Mouse (Mus musculus): Measurements from ENCODE around the gene Mapk1ip1l. TPM values are rescaled to one million over a fixed set of nuclear protein-coding genes. Genes with fewer than 3 reads are reported as not detected.

The Mapk1ip1l gene
- polyA plus RNA-seq, 1 experiment from 2014 or later, result 136 TPM

DNA sequence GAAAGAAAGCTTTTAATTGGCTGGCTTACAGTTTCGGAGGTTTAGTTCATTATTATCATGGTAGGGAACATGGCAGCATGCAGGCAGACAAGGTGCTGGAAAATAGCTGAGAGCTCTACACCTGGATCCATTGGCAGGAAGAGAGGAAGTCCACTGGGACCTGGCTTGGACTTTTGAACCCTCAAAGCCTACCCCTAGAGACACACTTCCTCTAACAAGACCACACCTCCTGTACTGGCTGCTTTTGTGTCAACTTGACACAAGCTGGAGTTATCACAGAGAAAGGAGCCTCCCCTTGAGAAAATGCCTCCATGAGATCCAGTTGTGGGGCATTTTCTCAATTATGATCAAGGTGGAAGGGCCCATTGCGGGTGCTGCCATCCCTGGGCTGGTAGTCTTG is 12.8 kb upstream of the Mapk1ip1l start:
- WGBS, result 97% methylated on average over 2 of the region's 2 CpGs
- no peaks in the 10 kb centered on the region for H3K4me1 ChIP-seq
- DNase-seq (ENCODE audit: low spot score), result no peak
- no peaks in the 10 kb centered on the region for H3K27me3 ChIP-seq (ENCODE audit: low read depth, poor library complexity, severe bottlenecking)
- no peaks in the 10 kb centered on the region for H3K9me3 ChIP-seq (replicated peaks)
- no peak overlapping the region for H3K27ac ChIP-seq
- no peak overlapping the region for H3K4me3 ChIP-seq
- H3K36me3 ChIP-seq, result peaks cover 24% of the 10 kb centered on the region

DNA sequence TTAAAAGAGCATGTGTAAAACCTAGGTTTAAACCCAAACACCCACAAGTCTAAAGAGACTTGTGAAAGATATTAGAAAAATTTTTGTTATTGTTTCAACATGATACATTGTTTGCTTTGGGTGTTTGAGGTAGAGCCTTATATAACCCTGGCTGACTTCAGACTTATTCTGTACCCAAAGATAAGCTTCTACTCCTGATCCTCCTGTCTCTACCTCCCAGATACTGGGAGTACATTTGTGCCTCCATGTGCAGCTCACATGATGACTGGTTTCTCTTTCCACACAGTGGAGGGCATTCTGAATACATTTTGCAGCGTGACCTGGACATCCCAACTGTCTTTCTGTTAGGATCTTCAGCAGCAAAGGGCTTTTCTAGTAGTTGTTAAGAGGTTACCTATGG is 11.9 kb upstream of the Mapk1ip1l start:
- peaks cover 26% of the 10 kb centered on the region for H3K36me3 ChIP-seq
- H3K27ac ChIP-seq, result no peak overlapping the region
- no peak for DNase-seq (ENCODE audit: low spot score)
- H3K27me3 ChIP-seq (ENCODE audit: low read depth, poor library complexity, severe bottlenecking), result no peaks in the 10 kb centered on the region
- H3K4me1 ChIP-seq, result no peaks in the 10 kb centered on the region
- no peak overlapping the region for H3K4me3 ChIP-seq
- no peaks in the 10 kb centered on the region for H3K9me3 ChIP-seq (replicated peaks)
- WGBS, result 95% methylated on average over 1 of the region's 1 CpGs

DNA sequence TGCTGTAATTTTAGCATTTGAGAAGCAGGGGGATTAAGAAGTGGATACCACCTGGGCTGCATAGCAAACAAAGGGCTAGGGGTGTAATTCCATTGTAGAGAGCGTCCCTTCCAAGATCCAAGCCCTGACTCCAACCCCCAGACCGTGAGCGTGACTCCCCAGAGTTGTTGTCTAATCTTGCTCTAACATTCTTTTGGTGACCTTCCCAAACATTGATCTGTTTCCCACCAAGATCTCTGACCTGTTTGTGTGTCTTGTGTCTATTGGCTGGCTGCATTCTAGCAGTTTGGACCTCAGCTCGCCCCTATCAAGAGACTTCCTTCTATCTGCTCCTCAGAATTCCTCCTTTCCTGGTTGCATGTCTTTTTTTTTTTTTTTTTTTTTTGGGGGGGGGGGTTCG is 11.0 kb upstream of the Mapk1ip1l start:
- H3K27ac ChIP-seq, result no peak overlapping the region
- H3K27me3 ChIP-seq (ENCODE audit: low read depth, poor library complexity, severe bottlenecking), result no peaks in the 10 kb centered on the region
- no peak for DNase-seq (ENCODE audit: low spot score)
- H3K4me3 ChIP-seq, result no peak overlapping the region
- H3K4me1 ChIP-seq, result no peaks in the 10 kb centered on the region
- peaks cover 23% of the 10 kb centered on the region for H3K36me3 ChIP-seq
- WGBS, result 91% methylated on average over 5 of the region's 5 CpGs
- no peaks in the 10 kb centered on the region for H3K9me3 ChIP-seq (replicated peaks)

DNA sequence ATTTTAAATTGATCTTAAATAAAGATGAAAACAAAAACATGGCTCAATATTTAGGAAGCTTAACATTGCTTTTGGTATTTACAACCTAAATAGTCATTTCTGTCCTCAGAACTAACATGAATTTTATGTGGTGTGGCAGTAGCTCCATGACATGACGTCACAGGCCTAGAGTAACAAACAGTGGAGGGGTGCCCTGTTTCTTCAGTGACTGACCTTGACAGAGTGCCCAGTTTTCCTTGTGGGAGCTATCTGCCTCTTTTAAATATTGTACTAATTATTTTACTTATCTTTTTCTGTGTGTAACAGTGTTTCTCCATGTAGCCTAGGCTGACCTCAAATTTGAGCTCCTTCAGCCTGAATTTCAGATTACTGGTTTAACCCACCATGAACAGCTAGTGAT is 6.3 kb upstream of the Mapk1ip1l start:
- Histone ChIP-seq H3K9me3 (replicated peaks) (no peaks in the 10 kb centered on the region), H3K36me3 (peaks cover 17% of the 10 kb centered on the region), H3K27ac (no peak overlapping the region), H3K4me3 (no peak overlapping the region), H3K4me1 (peaks cover 3% of the 10 kb centered on the region; the same call in 1 of the 2 replicates), H3K27me3 (ENCODE audit: low read depth, poor library complexity, severe bottlenecking) (no peaks in the 10 kb centered on the region)
- 93% methylated on average over 1 of the region's 1 CpGs for WGBS
- DNase-seq (ENCODE audit: low spot score), result no peak

DNA sequence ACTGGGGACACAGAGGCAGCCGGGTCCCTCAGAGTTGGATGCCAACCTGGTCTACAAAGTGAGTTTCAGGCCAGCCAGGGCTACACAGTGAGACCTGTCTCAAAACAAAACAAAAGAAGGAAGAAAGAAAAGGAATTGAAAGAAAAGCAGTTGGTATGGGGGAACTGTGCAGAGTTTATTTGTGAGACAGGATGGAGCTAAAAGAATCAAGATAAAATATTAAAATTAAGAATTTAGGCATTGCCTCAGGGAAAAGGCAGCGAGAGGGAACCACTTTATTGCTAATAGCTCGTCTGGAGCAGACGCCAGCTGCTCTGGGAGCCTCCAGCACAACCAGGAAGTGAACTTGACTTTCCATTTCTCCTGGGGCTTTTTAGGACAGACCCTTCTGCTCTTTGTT is 3.9 kb upstream of the Mapk1ip1l start:
- Histone ChIP-seq H3K27ac (no peak overlapping the region), H3K27me3 (ENCODE audit: low read depth, poor library complexity, severe bottlenecking) (no peaks in the 10 kb centered on the region), H3K36me3 (peaks cover 17% of the 10 kb centered on the region), H3K9me3 (replicated peaks) (no peaks in the 10 kb centered on the region), H3K4me3 (no peak overlapping the region), H3K4me1 (peaks cover 11% of the 10 kb centered on the region; the same call in 1 of the 2 replicates)
- 64% methylated on average over 4 of the region's 4 CpGs for WGBS
- DNase-seq (ENCODE audit: low spot score), result no peak

DNA sequence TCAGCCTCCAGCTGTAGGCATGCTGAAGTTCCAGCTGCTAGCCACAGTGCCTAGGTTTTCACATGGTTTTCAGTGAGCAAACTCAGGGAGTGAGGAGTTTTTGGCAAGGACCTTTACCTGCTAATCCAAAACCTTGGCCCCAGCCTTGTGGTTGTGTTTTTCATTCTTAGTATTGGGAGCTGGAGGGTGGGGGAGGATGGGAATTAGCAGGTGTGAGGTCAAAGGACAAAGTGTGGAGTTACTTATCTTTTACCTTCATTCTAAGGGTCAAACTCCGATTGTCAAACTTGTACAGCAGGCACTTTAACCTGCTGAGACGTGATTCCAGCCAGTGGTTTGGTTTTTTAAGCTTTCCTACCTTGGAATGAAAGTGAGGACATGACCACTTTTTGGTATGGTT is 1.8 kb upstream of the Mapk1ip1l start:
- DNase-seq (ENCODE audit: low spot score), result no peak
- 67% methylated on average over 2 of the region's 2 CpGs for WGBS
- Histone ChIP-seq H3K4me1 (peaks cover 22% of the 10 kb centered on the region), H3K4me3 (no peak overlapping the region), H3K36me3 (peaks cover 13% of the 10 kb centered on the region), H3K27ac (no peak overlapping the region), H3K27me3 (ENCODE audit: low read depth, poor library complexity, severe bottlenecking) (no peaks in the 10 kb centered on the region), H3K9me3 (replicated peaks) (no peaks in the 10 kb centered on the region)

DNA sequence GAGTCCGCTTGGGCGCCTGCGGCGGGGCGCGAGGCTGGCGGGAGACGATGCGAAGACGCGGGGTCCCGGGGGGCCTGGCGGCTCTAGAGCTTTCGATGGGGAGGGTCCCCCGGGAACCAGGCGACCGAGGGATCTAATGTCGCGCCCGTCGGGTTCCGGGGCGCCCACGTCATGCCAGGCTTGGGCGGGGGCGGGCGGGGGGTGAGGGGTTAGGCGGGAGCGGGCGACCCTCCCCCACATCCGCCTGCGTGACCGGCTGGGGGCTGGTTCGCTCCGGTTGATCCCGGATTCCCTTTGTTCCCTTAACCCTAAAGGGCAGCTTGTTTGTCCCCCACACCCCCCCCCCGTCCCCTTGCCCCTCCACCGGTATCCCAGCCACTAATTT is 334 bp downstream of the Mapk1ip1l start:
- no peaks in the 10 kb centered on the region for H3K27me3 ChIP-seq (ENCODE audit: low read depth, poor library complexity, severe bottlenecking)
- H3K4me3 ChIP-seq, result peak overlapping the region; percentile 80
- peak; percentile 91 for DNase-seq (ENCODE audit: low spot score)
- under 1% methylated on average over 38 of the region's 38 CpGs for WGBS
- no peaks in the 10 kb centered on the region for H3K9me3 ChIP-seq (replicated peaks)
- H3K27ac ChIP-seq, result peak overlapping the region; percentile 98
- peaks cover 33% of the 10 kb centered on the region for H3K36me3 ChIP-seq
- peaks cover 22% of the 10 kb centered on the region for H3K4me1 ChIP-seq

DNA sequence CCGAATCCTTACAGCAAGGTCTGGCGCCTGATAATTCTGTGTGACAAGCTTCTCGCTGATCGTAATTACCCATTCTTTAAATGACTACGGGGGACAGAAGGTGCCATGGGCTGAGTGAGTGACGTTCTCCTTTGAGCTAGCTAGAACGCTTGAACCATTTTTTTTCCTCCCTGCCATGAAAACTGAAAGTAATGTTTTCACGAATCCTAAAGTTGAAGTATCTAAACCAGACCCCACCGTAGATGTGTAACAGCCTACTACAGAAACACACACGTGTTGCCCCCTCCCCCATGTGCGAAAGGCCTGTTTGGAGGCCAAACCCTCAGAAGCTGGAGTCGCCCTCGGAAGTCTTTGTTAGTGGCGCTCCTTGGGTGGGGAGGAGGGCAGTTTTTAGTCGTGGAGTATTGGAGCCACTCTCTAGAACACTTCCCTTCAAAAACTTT is 774 bp downstream of the Mapk1ip1l start:
- H3K4me3 ChIP-seq, result peak overlapping the region; percentile 80
- no peaks in the 10 kb centered on the region for H3K9me3 ChIP-seq (replicated peaks)
- H3K4me1 ChIP-seq, result peaks cover 22% of the 10 kb centered on the region
- no peaks in the 10 kb centered on the region for H3K27me3 ChIP-seq (ENCODE audit: low read depth, poor library complexity, severe bottlenecking)
- H3K27ac ChIP-seq, result peak overlapping the region; percentile 98
- H3K36me3 ChIP-seq, result peaks cover 38% of the 10 kb centered on the region
- peak; percentile 62 for DNase-seq (ENCODE audit: low spot score)
- under 1% methylated on average over 15 of the region's 15 CpGs for WGBS

DNA sequence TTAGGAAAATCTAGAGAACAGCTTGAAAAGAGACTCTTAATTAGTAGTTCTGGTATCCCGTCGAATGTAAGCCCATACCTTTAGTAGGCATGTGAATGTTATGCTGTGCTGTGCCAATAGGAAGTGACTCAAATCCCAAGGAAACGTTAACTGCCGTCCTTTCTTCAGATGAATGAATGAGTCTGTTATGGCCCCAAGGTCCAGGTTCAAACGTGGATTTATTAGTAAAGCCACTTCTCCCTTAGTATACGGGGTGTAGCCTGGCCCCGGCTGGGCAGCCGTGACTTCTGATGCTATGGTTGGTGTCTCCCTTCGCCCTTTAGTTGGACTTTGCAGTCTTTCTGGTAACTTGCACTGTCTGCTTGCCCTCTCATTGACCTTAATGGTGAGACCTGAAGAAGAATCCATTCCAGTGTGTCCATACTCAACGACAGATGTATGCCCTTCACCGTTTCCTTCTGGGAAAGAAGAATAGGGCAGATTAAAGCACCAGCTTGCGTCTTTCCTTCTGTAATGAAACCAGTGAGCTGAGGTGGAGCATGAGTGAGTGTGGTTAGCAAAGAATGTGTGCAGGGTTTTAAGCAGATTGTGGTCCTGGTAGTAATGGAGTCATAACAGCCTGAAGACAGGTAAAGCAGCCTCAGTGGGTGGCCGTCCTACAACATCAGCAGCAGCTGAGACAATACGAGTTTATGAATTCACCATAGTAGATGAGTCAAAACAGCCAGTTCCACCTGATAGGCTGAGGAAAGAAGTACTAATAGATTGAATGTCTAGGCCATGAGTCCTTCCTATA is 5.0 kb downstream of the Mapk1ip1l start:
- no peaks in the 10 kb centered on the region for H3K9me3 ChIP-seq (replicated peaks)
- peaks cover 75% of the 10 kb centered on the region for H3K36me3 ChIP-seq
- no peak for DNase-seq (ENCODE audit: low spot score)

DNA sequence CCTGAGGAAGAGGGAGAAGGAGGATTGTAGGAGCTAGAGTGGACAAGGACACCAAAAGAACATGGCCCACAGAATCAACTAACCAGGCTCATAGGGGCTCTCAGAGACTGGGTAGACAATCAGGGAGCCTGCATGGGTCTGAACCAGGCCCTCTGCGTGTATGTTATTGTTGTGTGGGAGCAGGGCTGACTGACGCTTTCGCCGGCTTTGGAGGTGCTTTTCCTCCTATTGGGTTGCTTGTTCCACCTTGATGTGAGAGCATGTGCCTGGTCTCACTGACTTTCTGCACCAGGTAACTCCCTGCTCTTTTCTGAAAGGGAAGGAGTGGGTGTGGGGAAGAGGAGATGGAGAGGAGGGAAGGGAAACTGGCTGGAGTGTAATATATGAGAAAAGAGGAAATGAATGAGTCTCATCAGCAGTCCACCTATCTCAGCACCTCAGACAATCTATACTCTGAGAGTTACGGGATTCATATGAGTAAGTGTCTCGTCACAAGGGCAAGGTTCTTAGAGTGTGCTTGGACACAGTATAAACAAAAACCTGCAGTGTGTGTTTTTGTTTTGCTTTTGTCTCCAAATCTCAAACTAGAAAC is 6.8 kb downstream of the Mapk1ip1l start:
- Histone ChIP-seq H3K36me3 (peaks cover 89% of the 10 kb centered on the region), H3K27me3 (ENCODE audit: low read depth, poor library complexity, severe bottlenecking) (no peaks in the 10 kb centered on the region), H3K4me1 (peaks cover 7% of the 10 kb centered on the region), H3K9me3 (replicated peaks) (no peaks in the 10 kb centered on the region), H3K4me3 (no peak overlapping the region), H3K27ac (no peak overlapping the region)
- 97% methylated on average over 6 of the region's 6 CpGs for WGBS
- DNase-seq (ENCODE audit: low spot score), result no peak

More for the DNA sequence above, 5.0 kb downstream of the Mapk1ip1l start:
- no peak overlapping the region for H3K27ac ChIP-seq
- WGBS, result 89% methylated on average over 14 of the region's 14 CpGs
- H3K4me3 ChIP-seq, result no peak overlapping the region
- H3K27me3 ChIP-seq (ENCODE audit: low read depth, poor library complexity, severe bottlenecking), result no peaks in the 10 kb centered on the region
- peaks cover 13% of the 10 kb centered on the region for H3K4me1 ChIP-seq

DNA sequence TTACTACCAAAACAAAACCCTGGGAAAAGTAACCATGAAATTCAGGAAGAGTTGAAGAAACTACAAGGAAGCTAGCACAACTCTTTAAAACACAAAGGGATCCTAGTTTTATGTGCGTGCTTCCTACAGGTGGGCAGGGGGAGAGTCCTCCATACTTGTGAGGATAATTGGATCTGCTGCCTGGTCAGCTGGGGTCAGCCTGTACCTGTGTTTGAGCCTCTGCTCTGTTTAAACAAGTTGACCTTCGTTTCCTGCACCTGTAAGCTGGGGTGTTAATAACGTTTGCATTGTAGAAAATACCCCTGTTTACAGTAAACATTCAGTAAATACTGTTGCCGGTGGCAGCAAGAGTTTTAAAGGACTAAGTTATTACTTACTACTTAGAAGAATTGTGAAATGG is 7.9 kb downstream of the Mapk1ip1l start:
- Histone ChIP-seq H3K36me3 (peaks cover 90% of the 10 kb centered on the region), H3K4me3 (no peak overlapping the region), H3K4me1 (no peaks in the 10 kb centered on the region), H3K27me3 (ENCODE audit: low read depth, poor library complexity, severe bottlenecking) (no peaks in the 10 kb centered on the region), H3K27ac (no peak overlapping the region), H3K9me3 (replicated peaks) (no peaks in the 10 kb centered on the region)
- DNase-seq (ENCODE audit: low spot score), result no peak
- 82% methylated on average over 4 of the region's 4 CpGs for WGBS

DNA sequence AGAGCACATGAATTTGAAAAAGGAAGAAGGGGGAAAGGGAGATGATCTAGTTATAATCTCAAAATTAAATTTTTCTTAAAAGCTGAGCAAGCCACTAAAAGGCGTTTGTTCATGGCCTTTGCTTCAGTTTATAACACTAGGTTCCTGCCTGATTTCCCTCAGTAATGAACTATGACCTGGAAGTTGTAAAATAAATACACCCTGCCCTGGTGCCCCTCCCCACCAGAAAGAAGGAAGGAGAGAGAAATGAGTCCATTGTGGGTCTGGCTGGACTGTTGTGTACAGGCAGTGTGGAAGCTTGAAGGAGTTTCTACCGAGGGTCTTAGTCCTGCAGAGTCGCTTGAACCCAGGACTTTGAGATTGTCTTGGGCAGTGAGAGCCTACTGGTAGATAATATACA is 9.6 kb downstream of the Mapk1ip1l start:
- 94% methylated on average over 3 of the region's 3 CpGs for WGBS
- peaks cover 91% of the 10 kb centered on the region for H3K36me3 ChIP-seq

DNA sequence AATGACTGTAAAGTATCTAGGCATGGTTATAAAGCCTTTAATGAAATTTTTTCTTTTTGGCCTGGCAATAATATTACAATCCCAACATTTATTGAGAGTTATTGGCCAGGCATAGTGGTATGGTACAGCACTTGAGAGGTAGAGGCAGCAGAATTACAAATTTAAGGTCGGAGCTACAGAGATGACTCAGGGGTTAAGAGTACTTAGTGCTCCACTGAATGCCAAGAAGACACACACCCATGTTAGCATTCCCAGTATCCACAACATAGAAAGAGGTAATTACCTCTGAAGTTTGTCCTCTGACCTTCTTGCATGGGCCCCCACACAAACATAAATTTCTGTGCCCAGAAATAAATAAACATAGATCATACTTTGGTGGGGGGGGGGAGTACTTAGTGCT is 11.0 kb downstream of the Mapk1ip1l start:
- 88% methylated on average over 1 of the region's 1 CpGs for WGBS
- Histone ChIP-seq H3K9me3 (replicated peaks) (no peaks in the 10 kb centered on the region), H3K36me3 (peaks cover 91% of the 10 kb centered on the region), H3K27me3 (ENCODE audit: low read depth, poor library complexity, severe bottlenecking) (no peaks in the 10 kb centered on the region), H3K4me3 (no peak overlapping the region), H3K4me1 (no peaks in the 10 kb centered on the region), H3K27ac (no peak overlapping the region)
- no peak for DNase-seq (ENCODE audit: low spot score)

More for the DNA sequence above, 9.6 kb downstream of the Mapk1ip1l start:
- Histone ChIP-seq H3K27ac (no peak overlapping the region), H3K9me3 (replicated peaks) (no peaks in the 10 kb centered on the region), H3K4me1 (no peaks in the 10 kb centered on the region), H3K27me3 (ENCODE audit: low read depth, poor library complexity, severe bottlenecking) (no peaks in the 10 kb centered on the region), H3K4me3 (no peak overlapping the region)
- DNase-seq (ENCODE audit: low spot score), result no peak
